Mouse (Mus musculus) yolk sac, embryonic 10.5 days (tissue): ENCODE measurements around the gene Rnf123.
A peak's percentile ranks its signal among the peaks of the same experiment; 100 is the strongest.

ENCODE experiments used
- DNase-seq: peaks from one replicate; pipeline ENCODE4 v3.0.0-alpha.2; 2017; ENCODE audit warnings: low spot score

Rnf123 gene

DNA sequence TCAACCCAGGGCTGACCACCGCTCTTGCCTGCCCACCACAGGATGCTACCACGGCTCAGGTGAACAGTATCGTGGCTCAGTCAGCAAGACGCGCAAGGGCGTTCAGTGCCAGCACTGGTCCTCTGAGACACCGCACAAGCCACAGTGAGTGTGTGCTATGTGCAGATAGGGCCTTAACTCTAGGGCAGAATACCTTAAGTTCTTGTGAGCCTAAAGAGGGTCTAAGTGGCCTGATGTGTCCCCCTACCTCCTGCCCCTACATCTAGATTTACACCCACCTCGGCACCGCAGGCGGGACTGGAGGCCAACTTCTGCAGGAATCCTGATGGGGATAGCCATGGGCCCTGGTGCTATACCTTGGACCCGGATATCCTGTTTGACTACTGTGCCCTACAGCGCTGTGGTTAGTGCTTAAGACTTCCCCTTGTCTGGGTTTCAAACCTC lies at the start of gene Rnf123:
Gene Rnf123, minus strand, starts transcription at position 359 of the 444 bp plus-strand sequence.
- no peak for DNase-seq

DNA sequence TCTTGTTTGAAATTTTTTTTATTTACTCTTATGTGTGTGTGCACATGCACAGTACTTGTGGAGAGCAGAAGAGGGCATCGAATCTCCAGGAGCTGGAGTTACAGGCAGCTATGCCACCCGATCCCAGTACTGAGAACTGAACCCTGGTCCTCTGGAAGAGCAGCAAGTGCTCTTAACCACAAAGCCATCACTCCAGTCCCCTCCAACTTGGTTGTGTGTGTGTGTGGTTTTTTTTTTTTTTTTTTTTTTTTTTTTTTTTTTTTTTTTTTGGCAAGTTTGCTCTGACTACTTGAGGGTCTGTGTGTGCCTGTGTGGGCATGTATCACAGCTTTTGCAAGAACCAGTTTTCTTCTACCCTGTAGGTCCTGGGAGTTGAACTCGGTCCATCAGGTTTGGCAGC lies 49.2 kb upstream of the Rnf123 start:
- no peak for DNase-seq

DNA sequence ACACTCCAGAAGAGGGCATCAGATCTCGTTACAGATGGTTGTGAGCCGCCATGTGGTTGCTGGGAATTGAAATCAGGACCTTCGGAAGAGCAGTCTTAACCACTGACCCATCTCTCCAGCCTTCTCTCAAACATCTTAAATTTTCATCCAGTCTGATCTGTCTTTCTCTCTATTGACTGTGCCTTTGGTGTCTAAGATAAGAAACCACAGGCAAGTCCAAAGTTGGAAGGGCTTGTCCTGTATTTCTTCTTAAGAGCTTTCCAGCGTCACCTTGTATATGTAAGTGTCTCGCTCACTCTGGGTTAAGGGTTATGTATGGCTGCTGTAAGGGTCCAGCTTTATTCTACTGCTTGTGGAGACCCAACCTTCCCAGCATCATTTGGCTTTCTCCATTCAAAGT lies 48.4 kb upstream of the Rnf123 start:
- no peak for DNase-seq

DNA sequence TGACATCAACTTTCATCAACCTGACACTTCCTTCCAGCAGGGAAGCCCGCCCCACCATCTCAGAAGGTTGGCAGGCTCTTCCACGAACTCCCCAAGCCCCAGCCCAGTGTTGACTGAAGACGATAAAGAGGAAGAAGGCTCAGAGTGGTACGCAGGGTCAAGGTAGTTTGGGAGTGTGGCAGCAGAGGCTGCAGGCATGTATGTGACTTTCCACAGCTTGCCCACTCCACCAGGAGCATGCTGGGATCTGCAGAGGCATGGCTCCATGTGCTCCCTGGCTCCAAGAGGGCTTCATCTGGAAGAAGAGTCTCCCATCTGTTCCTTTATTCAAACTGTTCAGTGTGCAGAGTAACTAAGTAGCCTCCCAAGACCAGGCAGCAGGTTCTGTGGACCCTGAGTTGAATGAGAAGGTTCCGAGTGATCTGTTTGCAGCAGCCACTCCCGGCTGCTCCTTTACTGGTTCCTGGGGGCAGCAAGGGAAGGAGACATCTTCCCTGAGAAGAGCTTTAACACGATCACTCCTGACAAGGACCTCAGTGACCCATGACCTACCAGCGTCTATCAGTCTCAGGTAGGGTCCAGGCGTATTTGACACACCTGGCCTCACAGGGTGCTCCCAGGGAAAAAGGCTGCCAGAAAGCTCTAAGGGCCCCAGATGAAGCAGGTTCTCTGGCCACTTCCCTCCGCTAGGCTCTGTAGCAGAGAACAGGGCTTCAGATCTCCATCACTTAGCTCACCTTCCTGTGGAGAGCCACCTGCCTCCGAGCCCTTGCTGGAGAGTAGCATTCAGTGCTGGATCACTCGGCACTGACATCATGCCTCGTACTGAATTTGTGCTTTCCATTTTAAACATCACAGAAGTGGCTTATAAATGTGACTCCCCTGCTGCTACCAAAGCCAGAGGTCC lies 46.1 kb upstream of the Rnf123 start:
- no peak for DNase-seq

DNA sequence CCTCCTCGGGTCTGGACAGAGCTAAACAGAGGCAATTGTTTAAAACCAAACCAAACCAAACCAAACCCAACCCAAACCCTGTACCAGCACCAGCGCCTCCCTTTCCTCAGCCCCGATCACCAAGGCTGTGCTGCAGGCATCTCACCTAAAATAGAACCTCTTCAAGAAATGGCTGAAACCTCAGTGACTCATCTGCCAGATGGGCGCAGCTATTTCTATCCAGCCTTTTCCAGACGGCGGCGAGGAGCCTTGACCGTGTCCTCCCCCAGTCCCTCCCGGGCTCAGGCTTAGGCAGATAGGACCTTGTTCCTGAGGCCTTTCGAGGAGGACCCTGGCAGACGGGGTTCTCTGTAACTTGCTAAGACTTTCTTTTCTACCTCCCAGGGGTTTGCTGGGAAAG lies 45.1 kb upstream of the Rnf123 start:
- no peak for DNase-seq

DNA sequence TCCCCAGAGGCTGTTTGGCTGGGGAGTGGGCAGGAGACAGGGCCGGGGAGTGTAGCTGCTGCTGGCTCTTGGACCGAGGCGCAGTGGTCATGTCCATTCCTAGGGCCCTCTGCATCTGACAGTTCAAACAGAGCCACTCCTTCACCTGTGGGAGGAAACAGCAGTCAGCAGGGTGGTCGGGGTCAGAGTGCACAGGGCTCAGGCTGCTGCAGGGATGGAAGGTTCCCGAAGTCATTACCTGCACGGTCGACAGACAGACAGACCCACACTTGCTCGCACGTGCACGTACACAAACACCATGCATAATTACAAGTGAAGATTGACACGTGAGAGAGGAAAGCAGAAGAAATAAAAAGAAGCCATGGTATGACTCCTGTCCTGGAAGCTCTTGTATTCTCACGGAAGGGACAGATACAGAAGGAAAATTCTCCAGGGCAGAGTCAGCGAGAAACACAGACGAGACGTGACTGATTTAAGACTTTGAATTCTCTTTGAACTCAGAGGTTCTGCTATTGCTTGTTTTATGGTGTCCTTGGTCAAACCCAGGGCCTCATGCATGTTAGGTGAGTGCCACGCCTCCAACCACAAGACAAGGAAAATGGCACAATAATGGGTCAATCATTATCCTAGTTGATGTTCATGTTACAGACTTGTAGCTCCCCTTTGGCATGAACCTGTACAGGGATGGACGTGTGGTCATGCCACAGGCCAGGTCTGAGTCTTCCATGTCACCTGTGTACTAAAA lies 43.5 kb upstream of the Rnf123 start:
- peak; percentile 33 for DNase-seq

DNA sequence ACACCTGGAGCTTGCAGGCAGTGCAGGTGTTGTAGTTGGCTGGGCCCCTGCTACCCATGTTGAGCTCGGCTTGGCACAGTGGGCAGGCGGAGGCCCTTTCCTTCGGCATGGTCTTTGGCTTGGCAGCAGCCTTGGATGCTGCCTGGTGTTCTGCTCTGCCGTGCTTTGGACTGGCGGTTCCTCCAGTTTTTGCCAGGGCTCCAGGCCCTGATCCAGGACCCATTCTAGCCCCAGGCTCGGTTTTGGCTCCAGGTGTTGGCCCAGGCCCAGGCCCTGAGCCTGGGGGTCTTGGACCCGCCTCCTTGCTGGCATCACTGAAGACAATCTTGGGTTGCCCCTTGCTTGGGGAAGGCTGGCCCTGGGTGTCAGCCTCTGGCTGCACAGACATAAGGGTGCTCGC lies 42.6 kb upstream of the Rnf123 start:
- no peak for DNase-seq

DNA sequence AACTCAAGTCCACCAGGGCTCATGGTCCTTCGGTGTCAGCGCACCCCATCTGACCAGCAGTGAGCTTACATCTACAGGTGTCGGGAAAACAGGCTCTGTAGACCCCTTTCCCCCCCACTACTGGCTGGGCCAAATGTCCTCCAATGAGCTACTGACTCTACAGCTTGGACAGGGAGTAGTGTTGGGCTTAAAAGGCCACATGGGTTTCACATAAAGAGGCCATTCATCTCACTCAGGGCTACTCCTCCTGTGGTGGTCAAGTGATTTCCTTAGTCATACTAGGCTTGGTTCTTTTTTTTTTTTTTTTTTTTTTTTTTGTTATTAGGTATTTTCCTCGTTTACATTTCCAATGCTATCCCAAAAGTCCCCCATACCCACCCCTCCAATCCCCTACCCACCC lies 40.8 kb upstream of the Rnf123 start:
- DNase-seq = no peak

DNA sequence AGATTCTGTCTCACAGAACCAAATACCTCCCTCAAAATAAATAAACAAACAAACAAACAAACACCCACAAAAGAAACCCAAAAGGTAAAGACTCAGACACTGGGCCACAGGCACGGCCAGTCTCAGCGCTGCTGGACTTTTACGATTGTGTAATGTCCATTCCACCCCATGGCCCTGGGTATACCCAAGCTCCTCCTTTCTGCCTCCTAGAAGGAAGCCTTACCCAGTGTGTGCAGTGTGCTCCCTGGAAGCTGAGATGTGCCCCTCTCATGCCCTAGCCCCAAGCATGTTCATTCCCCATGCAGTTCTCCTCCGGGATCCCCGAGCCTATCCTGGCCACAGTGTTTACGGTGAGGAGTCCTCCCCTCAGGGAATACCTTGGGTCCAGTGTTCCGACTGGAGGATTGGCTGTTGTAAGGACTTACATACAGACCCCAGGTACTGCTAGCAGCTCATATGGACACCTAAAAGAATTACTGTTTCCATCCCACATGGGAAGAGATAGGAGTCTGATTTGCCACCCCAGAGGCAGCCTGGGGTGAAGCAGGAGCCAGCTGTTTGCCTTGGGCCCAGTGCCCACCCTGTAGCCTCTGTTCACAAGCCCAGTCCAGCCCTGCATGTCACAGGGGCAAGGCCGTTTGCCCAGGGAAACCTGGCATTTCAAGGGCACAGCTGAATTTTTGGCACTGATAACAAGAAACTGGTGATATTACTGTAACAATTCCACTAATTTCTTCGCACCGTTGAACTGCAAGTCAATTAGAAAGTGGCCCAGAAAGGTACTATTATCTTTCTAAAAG lies 38.2 kb upstream of the Rnf123 start:
- no peak for DNase-seq

DNA sequence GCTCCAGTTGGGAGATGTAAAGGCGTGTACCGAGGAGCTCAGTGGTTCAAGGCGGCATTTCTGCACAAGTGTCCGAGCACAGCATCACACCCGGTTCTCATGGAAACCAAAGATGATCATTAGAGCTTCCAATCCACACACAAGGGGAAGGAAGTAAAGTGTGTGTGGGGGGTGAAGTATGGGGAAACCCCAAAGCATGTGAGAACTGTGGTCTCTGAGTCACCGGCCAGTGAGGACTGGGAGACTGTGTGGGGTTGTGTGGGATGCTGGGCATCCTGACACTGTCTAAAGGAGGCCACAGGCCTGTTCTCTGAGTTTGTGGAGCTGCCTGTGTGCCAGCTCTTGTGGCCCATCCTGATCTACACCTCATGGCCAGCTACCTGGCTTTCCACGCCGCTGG lies 37.5 kb upstream of the Rnf123 start:
- no peak for DNase-seq

DNA sequence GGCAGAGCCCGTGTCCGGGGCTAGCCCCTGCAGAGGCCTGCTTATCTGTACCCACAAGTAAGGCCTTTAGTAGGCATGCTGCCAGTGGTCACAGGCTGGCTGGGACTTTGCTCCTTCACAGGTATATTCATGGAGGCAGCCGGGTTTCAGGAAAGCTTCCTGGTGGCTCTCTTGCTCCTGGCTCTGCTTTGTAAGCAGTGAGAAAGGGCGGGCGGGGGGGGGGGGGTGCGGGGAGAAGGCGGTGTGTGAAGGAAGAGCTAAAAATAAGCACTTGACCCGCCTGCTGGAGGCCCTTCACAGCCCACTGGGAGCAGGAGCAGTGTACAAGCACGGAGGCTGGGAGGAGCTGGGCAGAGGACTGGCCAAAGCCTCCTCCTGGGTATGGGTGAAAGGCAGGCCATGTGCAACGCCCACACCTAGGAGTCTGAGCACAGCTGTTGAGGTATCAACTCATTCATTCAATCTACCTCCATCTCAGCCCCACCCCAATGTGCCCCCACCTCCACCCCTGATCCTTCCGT lies 36.8 kb upstream of the Rnf123 start:
- DNase-seq = peak; percentile 65

DNA sequence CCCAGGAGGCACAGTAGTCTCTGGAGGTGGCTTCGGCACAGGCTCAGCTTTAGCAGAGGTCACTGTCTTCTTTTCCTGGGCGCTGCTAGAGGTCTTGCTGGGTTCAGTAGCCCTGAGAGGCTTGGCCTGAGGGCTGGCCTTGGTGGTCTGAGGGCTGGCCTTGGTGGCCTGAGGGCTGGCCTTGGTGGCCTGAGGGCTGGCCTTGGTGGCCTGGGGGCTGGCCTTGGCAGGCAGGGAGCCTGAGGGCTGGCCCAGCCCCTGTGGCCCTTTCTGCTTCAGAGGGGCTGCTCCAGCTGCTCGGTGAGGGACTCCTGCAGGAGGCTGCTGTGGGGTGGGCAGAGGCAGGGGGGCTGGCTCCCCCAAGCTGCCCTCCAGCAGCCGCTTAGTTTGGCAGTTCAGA lies 34.0 kb upstream of the Rnf123 start:
- no peak for DNase-seq

DNA sequence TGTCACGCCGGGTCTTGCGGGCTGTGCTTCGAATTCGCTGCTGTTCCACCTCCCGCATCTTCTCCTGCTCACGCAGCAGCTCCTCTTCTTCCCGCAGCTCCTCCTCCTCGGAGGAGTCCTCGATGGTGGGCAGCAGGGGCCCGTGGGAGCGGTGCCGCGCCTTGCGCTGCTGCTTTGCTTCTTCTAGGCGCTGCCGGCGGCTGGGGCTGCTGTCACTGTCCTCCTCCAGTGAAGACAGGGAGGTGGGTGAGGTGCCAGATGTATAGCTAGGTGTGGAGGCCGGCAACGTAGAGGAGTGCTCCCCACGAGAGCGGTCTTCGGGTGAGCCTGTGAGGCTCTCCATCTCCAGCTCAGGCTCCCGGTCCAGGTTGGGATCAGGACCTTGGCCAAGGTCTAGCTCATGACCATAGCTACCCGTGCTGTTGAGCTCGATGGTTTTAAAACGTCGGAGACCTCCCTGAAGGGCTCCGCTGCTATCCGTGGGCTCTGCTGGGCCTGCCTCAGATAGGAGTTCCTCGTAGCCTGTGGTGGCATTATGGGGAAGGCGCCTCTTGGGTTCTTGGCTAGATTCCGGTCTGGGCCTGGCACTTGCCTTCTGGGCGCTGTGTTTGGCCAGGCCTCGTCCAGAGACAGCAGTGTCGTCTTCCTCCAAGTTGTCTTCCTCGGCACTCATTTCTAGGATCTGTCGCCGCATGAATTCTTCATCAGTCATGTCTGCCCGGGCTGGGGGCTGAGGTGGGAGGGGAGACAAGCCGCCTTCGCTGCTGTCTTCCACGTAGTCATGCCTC lies 32.3 kb upstream of the Rnf123 start:
- DNase-seq = no peak

DNA sequence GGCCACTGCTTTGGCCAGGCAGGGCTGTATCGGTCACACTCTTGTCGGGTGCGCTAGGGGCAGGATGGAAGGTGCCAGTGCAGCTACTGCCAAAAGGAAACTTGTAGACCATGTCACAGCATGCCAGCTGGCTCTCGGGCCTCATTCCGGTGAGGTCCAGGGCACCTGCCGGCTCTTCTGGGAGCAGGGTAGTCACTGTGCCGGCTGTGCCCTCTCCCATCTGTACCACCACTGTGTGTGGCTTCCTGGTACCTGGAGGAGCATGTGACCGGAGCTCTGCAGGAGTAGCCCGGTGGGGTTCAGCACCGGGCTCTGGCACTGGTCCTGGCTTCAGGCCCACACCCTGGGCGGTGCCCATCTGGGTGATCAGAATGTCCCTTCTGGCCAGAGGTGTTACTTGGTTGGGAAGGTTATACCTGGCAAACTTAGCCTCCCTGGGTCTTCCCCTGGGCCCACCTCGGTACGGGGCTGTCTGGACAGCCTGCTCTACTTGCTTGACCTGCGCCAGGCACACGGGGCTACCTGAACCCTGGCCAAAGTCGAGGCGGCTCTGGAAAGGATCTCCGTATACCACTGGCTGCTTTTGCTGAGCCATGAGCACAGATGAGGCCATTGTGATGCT lies 29.7 kb upstream of the Rnf123 start:
- DNase-seq = no peak

DNA sequence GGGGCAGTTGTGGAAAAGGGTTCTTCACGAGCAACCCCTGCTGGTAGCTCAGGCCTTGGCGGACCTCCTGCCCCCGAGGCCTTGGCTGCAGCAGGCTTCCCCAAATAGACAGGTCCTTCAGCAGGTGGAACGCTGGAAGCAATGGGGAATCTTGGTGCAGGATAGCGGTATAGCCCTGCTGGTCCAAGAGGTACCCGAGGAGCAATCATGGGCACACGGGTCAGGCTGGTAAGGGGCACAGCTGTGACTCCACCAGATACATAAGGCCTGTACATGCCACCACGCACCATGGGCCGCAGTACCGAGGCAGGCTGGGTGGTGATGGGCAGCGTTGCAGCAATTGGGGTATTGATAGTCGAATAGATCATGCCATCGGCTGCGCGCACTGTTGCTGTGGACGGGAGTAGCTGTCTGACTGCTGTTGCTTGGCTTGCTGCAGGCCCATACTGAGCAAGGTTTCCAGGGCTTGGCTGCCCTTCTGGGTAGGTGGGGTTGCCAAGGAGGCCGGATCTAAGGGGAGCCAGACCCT lies 28.5 kb upstream of the Rnf123 start:
- DNase-seq = no peak

DNA sequence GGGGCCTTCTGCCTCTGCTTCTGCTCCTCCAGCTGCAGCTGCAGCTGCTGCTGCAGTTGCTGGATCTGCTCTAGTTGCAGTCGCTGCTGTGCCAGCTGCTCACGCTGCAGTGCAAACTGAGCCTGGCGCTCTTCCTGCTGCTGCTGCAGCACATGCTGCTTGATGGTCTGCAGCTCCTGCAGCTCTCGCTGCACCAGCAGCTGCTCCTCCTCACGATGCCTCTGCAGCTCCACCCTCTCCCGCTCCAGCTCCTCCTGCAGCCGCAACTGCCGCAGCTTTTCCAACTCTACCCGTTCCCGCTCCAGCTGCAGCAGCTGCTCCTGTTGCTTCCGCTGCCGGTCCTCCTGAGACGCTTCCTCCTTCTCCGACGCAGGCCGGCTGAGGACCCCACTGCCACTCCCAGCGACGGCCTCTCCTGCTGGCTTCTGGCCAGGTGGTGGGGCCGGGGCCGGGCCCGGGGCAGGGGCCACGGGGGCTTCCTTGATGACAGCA lies 28.0 kb upstream of the Rnf123 start:
- DNase-seq = no peak

DNA sequence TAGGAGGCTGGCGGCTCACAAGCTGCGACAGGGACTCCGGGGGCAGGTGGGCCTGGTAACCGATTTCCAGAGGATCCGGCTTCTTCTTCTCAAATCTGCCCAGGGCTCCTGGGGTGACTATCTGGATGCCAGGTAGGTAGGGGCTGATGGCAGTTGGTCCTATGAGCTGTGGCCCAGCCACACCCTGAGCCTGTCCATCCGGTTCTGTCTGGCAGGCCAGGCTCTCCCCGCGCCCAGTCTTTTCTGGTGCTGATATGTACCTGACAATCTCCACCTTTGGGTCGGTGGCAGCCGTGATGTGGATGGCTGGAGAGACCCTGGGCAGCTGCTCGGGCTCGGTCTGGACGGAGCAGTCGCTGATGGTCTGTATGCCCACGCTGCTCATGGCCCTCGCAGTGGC lies 27.0 kb upstream of the Rnf123 start:
- DNase-seq = no peak

DNA sequence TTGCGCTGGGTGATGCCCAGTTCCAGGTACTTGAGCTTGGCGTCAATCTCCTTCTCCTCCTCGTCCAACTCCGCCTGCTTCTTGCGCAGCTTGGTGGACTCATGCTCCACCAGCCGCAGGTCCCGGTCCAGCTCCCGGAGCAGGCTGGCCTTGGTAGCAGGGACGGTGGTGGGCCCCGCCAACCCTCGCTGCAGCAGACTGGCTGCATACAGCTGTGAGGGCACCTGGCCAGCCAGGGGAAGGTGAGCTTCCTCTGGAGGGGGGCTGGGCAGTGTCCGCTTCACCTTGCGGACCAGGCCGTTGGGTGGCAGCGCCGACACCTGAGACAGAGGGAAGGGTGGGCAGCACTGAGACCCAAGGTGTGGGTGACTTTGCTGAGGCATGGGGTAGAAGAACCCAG lies 24.7 kb upstream of the Rnf123 start:
- no peak for DNase-seq

DNA sequence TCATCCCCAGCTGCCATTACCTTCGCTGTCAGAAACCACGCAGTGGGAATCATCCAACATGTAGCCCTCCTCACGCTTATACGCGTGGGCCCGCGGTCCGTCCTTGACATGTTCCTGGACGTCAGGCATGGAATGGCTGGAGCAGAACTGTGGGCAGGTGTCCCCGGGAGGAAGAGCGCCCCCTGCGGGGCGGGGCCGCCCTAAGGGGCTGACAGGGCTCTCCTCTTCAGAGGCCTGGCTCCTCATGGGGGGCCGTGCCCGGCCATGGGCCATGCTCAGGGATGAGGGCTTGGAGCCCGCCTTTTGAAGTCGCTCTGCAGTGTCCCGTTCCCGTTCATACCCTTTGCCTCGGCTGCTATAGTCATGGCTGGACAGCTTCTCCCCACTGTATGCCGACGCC lies 22.9 kb upstream of the Rnf123 start:
- no peak for DNase-seq

DNA sequence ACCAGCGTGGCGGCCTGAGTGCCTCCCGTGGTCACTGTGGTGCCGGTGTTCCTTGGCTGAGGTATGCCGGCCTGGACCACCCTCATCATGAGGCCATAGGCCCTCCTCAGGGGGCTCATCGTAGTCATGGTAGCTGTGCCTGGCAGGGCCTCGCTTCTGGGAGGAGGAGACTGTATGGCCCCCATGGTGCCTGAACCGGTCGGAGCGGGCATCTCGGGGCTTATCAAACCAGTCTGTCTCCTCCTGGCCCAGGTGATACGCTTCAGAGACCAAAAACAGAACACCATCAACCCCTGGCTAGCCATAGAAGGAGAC lies 22.4 kb upstream of the Rnf123 start:
- no peak for DNase-seq
